Comparison of ENCODE assay signal across 8 mouse cellular contexts in the genomic region with DNA sequence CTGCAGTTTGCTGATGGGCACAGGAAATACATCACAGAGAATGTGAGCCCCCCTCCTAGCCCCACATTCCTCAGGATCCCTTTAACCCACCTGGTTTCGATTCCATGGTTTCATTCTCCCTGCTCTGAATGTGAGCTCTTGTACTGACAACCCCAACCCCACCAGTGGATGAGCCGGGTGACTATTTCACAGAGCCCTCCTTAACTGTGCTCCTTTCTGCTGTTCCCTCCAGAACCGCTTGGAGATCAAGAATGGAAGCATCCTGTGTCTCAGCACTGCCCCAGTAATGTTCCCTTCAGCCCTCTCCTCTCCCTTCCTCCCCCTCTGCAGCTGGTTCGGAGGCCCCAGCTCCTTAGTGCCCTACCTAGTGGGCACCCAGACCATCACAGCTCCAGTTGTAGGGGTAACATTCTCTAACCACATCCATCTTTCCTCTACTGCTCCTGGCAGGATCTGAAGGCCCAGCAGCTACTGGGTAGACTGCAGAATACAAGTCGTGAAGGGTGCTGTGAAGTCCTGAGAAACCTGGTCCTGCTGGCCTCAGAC. TPM values are rescaled to one million over a fixed set of nuclear protein-coding genes. Genes with fewer than 3 reads are reported as not detected.
DNase-seq lines count a peak whose midpoint lies in the region; ATAC-seq lines count a peak whose summit lies in the region.

No protein-coding gene starts in this region.

- no peaks in the 10 kb centered on the region for H3K9me3 ChIP-seq in heart, embryonic 16.5 days (replicated peaks; ENCODE audit: control insufficient read depth, low read length)
- no peaks in the 10 kb centered on the region for H3K9me3 ChIP-seq in hindbrain, embryonic 11.5 days (ENCODE audit: control insufficient read depth, low read length)
- no peaks in the 10 kb centered on the region for H3K9me3 ChIP-seq in midbrain, embryonic 12.5 days

- intact Hi-C loops in heart, postnatal 14 days (cut with DNase I): no loop called here

- peaks cover 32% of the 10 kb centered on the region for H3K4me1 ChIP-seq in heart, embryonic 16.5 days (ENCODE audit: control insufficient read depth, insufficient read depth, low read length)
- H3K4me1 ChIP-seq in hindbrain, embryonic 11.5 days (replicated peaks; ENCODE audit: control insufficient read depth, insufficient read depth, low read length): no peaks in the 10 kb centered on the region
- peaks cover 12% of the 10 kb centered on the region for H3K4me1 ChIP-seq in midbrain, embryonic 12.5 days

- peaks cover 24% of the 10 kb centered on the region for H3K36me3 ChIP-seq in heart, embryonic 16.5 days (ENCODE audit: control insufficient read depth, insufficient read depth)
- H3K36me3 ChIP-seq in hindbrain, embryonic 11.5 days (ENCODE audit: control insufficient read depth, insufficient read depth, low read length): peaks cover 13% of the 10 kb centered on the region; the same call in 1 of the 2 replicates
- peaks cover 71% of the 10 kb centered on the region for H3K36me3 ChIP-seq in midbrain, embryonic 12.5 days

- peak overlapping the region; percentile 74 for H3K9ac ChIP-seq in heart, embryonic 16.5 days (ENCODE audit: low read length)
- no peak overlapping the region for H3K9ac ChIP-seq in hindbrain, embryonic 11.5 days (ENCODE audit: low read depth, low read length)
- no peak overlapping the region for H3K9ac ChIP-seq in midbrain, embryonic 12.5 days (replicated peaks)

- ATAC-seq in heart, embryonic 16.5 days (replicated peaks; ENCODE audit: extremely low read depth, insufficient read depth, low FRiP score): no peak; the same call in 1 of the 2 replicates
- peak; percentile 22; the same call in 1 of the 2 replicates for ATAC-seq in hindbrain, embryonic 11.5 days (ENCODE audit: low FRiP score)
- ATAC-seq in midbrain, embryonic 12.5 days (ENCODE audit: low FRiP score, low read depth): peak; percentile 11; the same call in 1 of the 2 replicates

- H3K27me3 ChIP-seq in heart, embryonic 16.5 days (ENCODE audit: control insufficient read depth, insufficient read depth, low read length): no peaks in the 10 kb centered on the region
- H3K27me3 ChIP-seq in hindbrain, embryonic 11.5 days (ENCODE audit: control insufficient read depth, insufficient read depth, low read length): no peaks in the 10 kb centered on the region
- no peaks in the 10 kb centered on the region for H3K27me3 ChIP-seq in midbrain, embryonic 12.5 days

- DNase-seq in heart, postnatal 14 days: no peak
- peak; percentile 68 for DNase-seq in cerebellum, adult 9-10 months
- DNase-seq in hindbrain, embryonic 11.5 days (ENCODE audit: low spot score): no peak
- DNase-seq in urinary bladder, adult 18-20 months (ENCODE audit: low spot score in 2 of 2): no peak
- DNase-seq in natural killer cell, adult 2 months (ENCODE audit: low spot score in 2 of 2): no peak
- DNase-seq in left cerebral cortex, adult 18-20 months (ENCODE audit: low spot score in 2 of 2): no peak

- peak overlapping the region; percentile 79 for H3K4me2 ChIP-seq in heart, embryonic 16.5 days (ENCODE audit: low read depth, low read length)
- H3K4me2 ChIP-seq in hindbrain, embryonic 11.5 days (replicated peaks; ENCODE audit: low read depth, low read length): no peak overlapping the region
- H3K4me2 ChIP-seq in midbrain, embryonic 12.5 days (replicated peaks): peak overlapping the region; percentile 42

- peak overlapping the region; percentile 27; the same call in 1 of the 2 replicates for H3K27ac ChIP-seq in heart, embryonic 16.5 days (ENCODE audit: low read length)
- no peak overlapping the region for H3K27ac ChIP-seq in hindbrain, embryonic 11.5 days (ENCODE audit: low read depth, low read length)
- peak overlapping the region; percentile 46; the same call in 1 of the 2 replicates for H3K27ac ChIP-seq in midbrain, embryonic 12.5 days (replicated peaks)

- peak overlapping the region; percentile 51 for H3K4me3 ChIP-seq in heart, embryonic 16.5 days (ENCODE audit: low read length)
- H3K4me3 ChIP-seq in hindbrain, embryonic 11.5 days (ENCODE audit: low read depth, low read length): no peak overlapping the region
- 0 out of 2 replicates have a peak overlapping the region, but pooled peaks have one; percentile 12 for H3K4me3 ChIP-seq in midbrain, embryonic 12.5 days

- WGBS in heart, embryonic 16.5 days: 37% methylated on average over 5 of the region's 5 CpGs
- 50% methylated on average over 5 of the region's 5 CpGs for WGBS in hindbrain, embryonic 11.5 days
- WGBS in midbrain, embryonic 12.5 days: 61% methylated on average over 5 of the region's 5 CpGs

RNA-seq across cellular contexts. Expression of gene Elmo3, which starts 0.8 kb away (rescaled TPM):
- polyA plus RNA-seq in heart, embryonic 16.5 days (2015; fragmentation: Nextera tagmentation; extraction: Ambion mirVana): 4.1 and 5.1 TPM in 2 replicates
- total RNA-seq in heart, postnatal 14 days (2021): 1 to 10 TPM in 1 of 2 experiments, under 1 TPM in 1; 0.86 to 1.2 TPM
- polyA plus RNA-seq in hindbrain, embryonic 11.5 days (2014; fragmentation: Nextera tagmentation; extraction: Ambion mirVana): 1.7 and 2.6 TPM in 2 replicates
- polyA plus RNA-seq in midbrain, embryonic 12.5 days (2016; fragmentation: Nextera tagmentation; extraction: Ambion mirVana): 1.7 and 2.4 TPM in 2 replicates
- 1 to 10 TPM; 1.4 to 1.8 TPM for total RNA-seq in left cerebral cortex, adult 18-20 months (2021)

RNA-seq across cellular contexts. Expression of gene E2f4, which starts 8.8 kb away (rescaled TPM):
- polyA plus RNA-seq in heart, embryonic 16.5 days (2015; fragmentation: Nextera tagmentation; extraction: Ambion mirVana): 50.8 and 61.1 TPM in 2 replicates
- total RNA-seq in heart, postnatal 14 days (2021): 10 to 100 TPM; 21.9 to 24.8 TPM
- polyA plus RNA-seq in hindbrain, embryonic 11.5 days (2014; fragmentation: Nextera tagmentation; extraction: Ambion mirVana): 96.7 and 97.1 TPM in 2 replicates
- polyA plus RNA-seq in midbrain, embryonic 12.5 days (2016; fragmentation: Nextera tagmentation; extraction: Ambion mirVana): 76.6 and 76.8 TPM in 2 replicates
- total RNA-seq in left cerebral cortex, adult 18-20 months (2021): 10 to 100 TPM; 37.6 to 39.1 TPM

RNA-seq across cellular contexts. Expression of gene Exoc3l, which starts 10.3 kb away (rescaled TPM):
- polyA plus RNA-seq in heart, embryonic 16.5 days (2015; fragmentation: Nextera tagmentation; extraction: Ambion mirVana): 14.6 and 14.9 TPM in 2 replicates
- 1 to 10 TPM; 8.5 to 8.6 TPM for total RNA-seq in heart, postnatal 14 days (2021)
- 6.0 and 10.0 TPM in 2 replicates for polyA plus RNA-seq in hindbrain, embryonic 11.5 days (2014; fragmentation: Nextera tagmentation; extraction: Ambion mirVana)
- 12.0 and 12.8 TPM in 2 replicates for polyA plus RNA-seq in midbrain, embryonic 12.5 days (2016; fragmentation: Nextera tagmentation; extraction: Ambion mirVana)
- 1 to 10 TPM; 1.6 TPM for total RNA-seq in left cerebral cortex, adult 18-20 months (2021)

RNA-seq across cellular contexts. Expression of gene 4931428F04Rik, which starts 16.6 kb away (rescaled TPM):
- 5.4 and 6.7 TPM in 2 replicates for polyA plus RNA-seq in heart, embryonic 16.5 days (2015; fragmentation: Nextera tagmentation; extraction: Ambion mirVana)
- total RNA-seq in heart, postnatal 14 days (2021): 1 to 10 TPM; 1.5 to 3.2 TPM
- 31.7 and 40.2 TPM in 2 replicates for polyA plus RNA-seq in hindbrain, embryonic 11.5 days (2014; fragmentation: Nextera tagmentation; extraction: Ambion mirVana)
- polyA plus RNA-seq in midbrain, embryonic 12.5 days (2016; fragmentation: Nextera tagmentation; extraction: Ambion mirVana): 54.8 and 59.8 TPM in 2 replicates
- total RNA-seq in left cerebral cortex, adult 18-20 months (2021): 10 to 100 TPM; 22.3 to 27.9 TPM

RNA-seq across cellular contexts. Expression of gene Lrrc29, which starts 19.9 kb away (rescaled TPM):
- 0.80 and 0.84 TPM in 2 replicates for polyA plus RNA-seq in heart, embryonic 16.5 days (2015; fragmentation: Nextera tagmentation; extraction: Ambion mirVana)
- 1 to 10 TPM; 1.7 to 1.9 TPM for total RNA-seq in heart, postnatal 14 days (2021)
- 0.98 and 1.2 TPM in 2 replicates for polyA plus RNA-seq in hindbrain, embryonic 11.5 days (2014; fragmentation: Nextera tagmentation; extraction: Ambion mirVana)
- polyA plus RNA-seq in midbrain, embryonic 12.5 days (2016; fragmentation: Nextera tagmentation; extraction: Ambion mirVana): 1.2 and 1.3 TPM in 2 replicates
- total RNA-seq in left cerebral cortex, adult 18-20 months (2021): 1 to 10 TPM; 4.5 to 4.8 TPM
